Mouse (Mus musculus): ENCODE results near the gene Pirb. TPM values are rescaled to one million over a fixed set of nuclear protein-coding genes. Genes with fewer than 3 reads are reported as not detected.

The Pirb gene
- 100 to 1,000 TPM; 301 to 340 TPM for total RNA-seq (2023)

GRCm38 (mm10) chr7:3720268-3720667 lies at the start of gene Pirb:
Pirb (minus strand) TSS chr7:3720391.

GRCm38 (mm10) chr7:3703879-3704441 lies 16.2 kb downstream of the Pirb start, which contains the start of gene Rps9:
Rps9 (plus strand) TSS chr7:3703993.

GRCm38 (mm10) chr7:3692987-3693808 lies 27.0 kb downstream of the Pirb start, which contains the start of gene Mboat7:
Mboat7 (minus strand) TSS chr7:3693523.

GRCm38 (mm10) chr7:3692382-3692986 lies 27.7 kb downstream of the Pirb start, which contains the start of gene Tsen34:
Tsen34 (plus strand) TSS chr7:3692863.

GRCm38 (mm10) chr7:3677342-3677741 lies 42.8 kb downstream of the Pirb start, which contains the start of gene Tmc4:
Tmc4 (minus strand) TSS chr7:3677553.

GRCm38 (mm10) chr7:3665215-3666114 lies 54.7 kb downstream of the Pirb start, which contains the start of gene Leng1:
Leng1 (minus strand) TSS chr7:3665840.

Other genes with a start within 250 kb of the Pirb start
- gene Tarm1, start 217.8 kb downstream of the Pirb start, total RNA-seq (2023), result 10 to 100 TPM; 36.3 to 56.9 TPM
- not detected for gene Oscar, start 104.2 kb downstream of the Pirb start, total RNA-seq (2023)
- 100 to 1,000 TPM; 329 to 345 TPM for gene Ndufa3, start 103.0 kb downstream of the Pirb start, total RNA-seq (2023)
- gene Tfpt, start 90.5 kb downstream of the Pirb start, total RNA-seq (2023), result 10 to 100 TPM; 15.9 to 19.6 TPM
- 10 to 100 TPM; 24.8 to 28.5 TPM for gene Prpf31, start 90.4 kb downstream of the Pirb start, total RNA-seq (2023)
- gene Cnot3, start 75.1 kb downstream of the Pirb start, total RNA-seq (2023), result 10 to 100 TPM; 90.6 to 93.3 TPM
- gene Leng1, start 54.6 kb downstream of the Pirb start, total RNA-seq (2023), result 1 to 10 TPM; 5.3 to 6.4 TPM
- 10 to 100 TPM; 27.7 to 33.0 TPM for gene Tmc4, start 42.8 kb downstream of the Pirb start, total RNA-seq (2023)
- gene Tsen34, start 27.5 kb downstream of the Pirb start, total RNA-seq (2023), result 10 to 100 TPM; 40.3 to 41.9 TPM
- gene Mboat7, start 26.9 kb downstream of the Pirb start, total RNA-seq (2023), result 100 to 1,000 TPM; 170 to 176 TPM
- 1,000 to 10,000 TPM; 1,138 to 1,142 TPM for gene Rps9, start 16.4 kb downstream of the Pirb start, total RNA-seq (2023)
- 10 to 100 TPM; 72.3 to 84.3 TPM for gene Gm15448, start 105.3 kb upstream of the Pirb start, total RNA-seq (2023)
- 10 to 100 TPM; 57.5 to 77.0 TPM for gene Pira2, start 124.7 kb upstream of the Pirb start, total RNA-seq (2023)
- 100 to 1,000 TPM in 1 of 2 experiments, 10 to 100 TPM in 1; 98.1 to 121 TPM for gene Gm14548, start 177.7 kb upstream of the Pirb start, total RNA-seq (2023)
- 100 to 1,000 TPM in 1 of 2 experiments, 10 to 100 TPM in 1; 96.6 to 110 TPM for gene Lilra6, start 195.1 kb upstream of the Pirb start, total RNA-seq (2023)

All from neutrophil, adult 83 days (primary cell).